Mouse (Mus musculus) ES-E14 (cell line): ENCODE data around the gene Srp14.

Experiments used
- CHD2 ChIP-seq: IDR thresholded peaks from 2 replicates; pipeline ENCODE4 v1.6.1; 2014; ENCODE audit warnings: mild to moderate bottlenecking, low read depth, low read length, inconsistent platforms
- HCFC1 ChIP-seq: IDR thresholded peaks from 2 replicates; pipeline ENCODE4 v1.6.1; 2012; ENCODE audit warnings: low read length, inconsistent platforms, borderline replicate concordance; ENCODE audit not compliant: insufficient read depth
- MAFK ChIP-seq: IDR thresholded peaks from 2 replicates; pipeline ENCODE4 v1.6.1; 2014; ENCODE audit warnings: mild to moderate bottlenecking, low read depth, low read length, inconsistent platforms; ENCODE audit not compliant: insufficient read depth
- ZC3H11A ChIP-seq: IDR thresholded peaks from 2 replicates; pipeline ENCODE4 v1.6.1; 2012; ENCODE audit warnings: low read depth, mild to moderate bottlenecking, inconsistent platforms, low read length, borderline replicate concordance

DNA sequence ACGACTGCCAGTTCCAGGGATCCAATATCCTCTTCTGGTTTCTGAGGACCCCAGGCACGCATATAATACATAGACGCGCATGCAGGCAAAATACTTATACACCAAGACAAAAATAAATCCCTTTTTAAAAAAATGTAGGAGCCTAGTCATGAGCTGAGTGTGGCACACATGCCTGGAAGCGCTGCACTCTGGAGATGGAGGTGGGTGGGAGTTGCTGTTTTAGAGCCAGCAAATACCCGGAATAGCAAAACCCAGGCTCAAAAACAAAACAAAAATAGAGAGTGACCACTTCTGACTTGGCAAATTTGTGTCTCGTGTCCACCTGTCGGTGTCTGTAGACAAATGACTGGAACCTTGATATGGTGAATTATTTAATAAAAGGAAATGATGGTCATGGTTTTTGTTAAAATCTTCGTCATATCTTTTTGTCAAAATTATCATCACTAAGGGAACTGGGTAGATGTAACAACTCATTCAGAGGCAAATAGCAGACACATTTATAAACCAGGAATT is 4.9 kb upstream of the Srp14 start:
- TF ChIP-seq HCFC1 (no peak), ZC3H11A (no peak), CHD2 (no peak), MAFK (no peak)
